Mouse (Mus musculus) gastrocnemius, postnatal 10 days (tissue): ENCODE results near the gene Mdm2. TPM values are rescaled to one million over a fixed set of nuclear protein-coding genes. Genes with fewer than 3 reads are reported as not detected.

Experiments used
- DNase-seq: peaks from one replicate; pipeline ENCODE4 v3.0.0; 2021; ENCODE audit warnings: mixed read lengths
- total RNA-seq, 2 experiments: library from RNA; stranded (reverse); gene quantifications; 2 replicates each; pipeline ENCODE4 v1.2.3; 2021

Gene Mdm2
- total RNA-seq, 2 experiments from 2014 or later: 34.1 to 36.4 TPM

GRCm38 (mm10) chr10:117641400-117642200, 69.0 kb downstream of the Mdm2 start:
- no peak for DNase-seq

- DNase-seq: no peak
Observed at GRCm38 (mm10) chr10:117640595-117641078, 69.9 kb downstream of the Mdm2 start.

GRCm38 (mm10) chr10:117639899-117640594, 70.5 kb downstream of the Mdm2 start:
- DNase-seq: no peak

GRCm38 (mm10) chr10:117639221-117639599, 71.3 kb downstream of the Mdm2 start:
- no peak for DNase-seq

Other genes with a start within 250 kb of the Mdm2 start
- gene Cpm, start 81.3 kb downstream of the Mdm2 start, total RNA-seq: 1 to 10 TPM; 9.3 to 10.0 TPM
- 1 to 10 TPM; 6.9 to 8.0 TPM for gene Slc35e3, start 35.6 kb upstream of the Mdm2 start, total RNA-seq
- 10 to 100 TPM; 13.8 TPM for gene Nup107, start 81.9 kb upstream of the Mdm2 start, total RNA-seq
- gene Rap1b, start 135.3 kb upstream of the Mdm2 start, total RNA-seq: 10 to 100 TPM; 42.3 to 50.4 TPM